Mouse (Mus musculus): ENCODE measurements at regions not wholly inside any gene's neighbourhood (a gene's known extent, or its start where the extent isn't known, plus 50 kb on each side); places are given as distances from the start of the nearest gene placed in this dataset.

GRCm38 (mm10) chr12:50926234-50926633, 277.3 kb upstream of the Prkd1 start:
- no peak for TF ChIP-seq CTCF (conservative IDR thresholded peaks at IDR 0.05; ENCODE audit: insufficient read depth, insufficient read length, low read depth, low read length)
- TF ChIP-seq POLR2A (IDR thresholded peaks at IDR 0.05; ENCODE audit: low read depth, low read length): no peak

All from kidney, adult 2 months (tissue).